In genomic region chr16:31935091-31935979, GRCm38 (mm10) we compare ENCODE assay signal across 8 mouse cellular contexts. TPM values are rescaled to one million over a fixed set of nuclear protein-coding genes. Genes with fewer than 3 reads are reported as not detected.
A peak's percentile ranks its signal among the peaks of the same experiment; 100 is the strongest.
DNase-seq lines count a peak whose midpoint lies in the region; ATAC-seq and TF ChIP-seq lines count a peak whose summit lies in the region.

No protein-coding gene starts in this region.

- H3K9me3 ChIP-seq in forebrain, embryonic 12.5 days: 0 out of 2 replicates have a peak, but pooled peaks cover 5% of the 10 kb centered on the region
- no peaks in the 10 kb centered on the region for H3K9me3 ChIP-seq in midbrain, postnatal 0 days (ENCODE audit: low read length)

- TF ChIP-seq CTCF in bone marrow macrophage, adult 2 months (IDR thresholded peaks at IDR 0.05; ENCODE audit: low read depth, low read length): no peak
- no peak for TF ChIP-seq CTCF in midbrain, postnatal 0 days (IDR thresholded peaks at IDR 0.05)

- peak; percentile 50 for DNase-seq in layer of hippocampus, adult 11-12 months (ENCODE audit: low spot score)
- DNase-seq in layer of hippocampus, adult 8-10 months (ENCODE audit: low spot score in 2 of 2): no peak
- peak; percentile 58 to 59 for DNase-seq in left cerebral cortex, postnatal 10 days (ENCODE audit: extremely low spot score in 1 of 2, low spot score in 2 of 2)
- DNase-seq in midbrain, postnatal 0 days (ENCODE audit: low spot score): peak; percentile 39
- no peak for DNase-seq in ovary, adult 18-20 months (ENCODE audit: low spot score)
- DNase-seq in urinary bladder, postnatal 25 days (ENCODE audit: low spot score): no peak

- no peak for TF ChIP-seq POLR2A in bone marrow macrophage, adult 2 months (IDR thresholded peaks at IDR 0.05; ENCODE audit: borderline replicate concordance, low read depth, low read length)

- peak overlapping the region; percentile 83 for H3K4me2 ChIP-seq in forebrain, embryonic 12.5 days
- H3K4me2 ChIP-seq in midbrain, postnatal 0 days (ENCODE audit: low read depth, low read length, poor library complexity, severe bottlenecking): peak overlapping the region; percentile 80

- H3K4me3 ChIP-seq in bone marrow macrophage, adult 2 months (ENCODE audit: insufficient read depth, low read length): peak overlapping the region; percentile 35
- peak overlapping the region; percentile 28 for H3K4me3 ChIP-seq in forebrain, embryonic 12.5 days (replicated peaks)
- H3K4me3 ChIP-seq in midbrain, postnatal 0 days (ENCODE audit: low read depth, low read length): peak overlapping the region; percentile 39

- peak overlapping the region; percentile 30; the same call in 1 of the 2 replicates for H3K9ac ChIP-seq in forebrain, embryonic 12.5 days
- peak overlapping the region; percentile 71 for H3K9ac ChIP-seq in midbrain, postnatal 0 days (replicated peaks; ENCODE audit: low read length, poor library complexity, severe bottlenecking)

- no peak for ATAC-seq in forebrain, embryonic 12.5 days (ENCODE audit: low FRiP score)
- peak; percentile 15; the same call in 1 of the 2 replicates for ATAC-seq in midbrain, postnatal 0 days (ENCODE audit: low FRiP score)

- H3K4me1 ChIP-seq in bone marrow macrophage, adult 2 months (ENCODE audit: control insufficient read depth, insufficient read depth, low read length): peaks cover 45% of the 10 kb centered on the region
- H3K4me1 ChIP-seq in forebrain, embryonic 12.5 days: peaks cover 37% of the 10 kb centered on the region
- H3K4me1 ChIP-seq in midbrain, postnatal 0 days (ENCODE audit: insufficient read depth, low read length): 0 out of 2 replicates have a peak, but pooled peaks cover 9% of the 10 kb centered on the region

- H3K36me3 ChIP-seq in forebrain, embryonic 12.5 days (replicated peaks): no peaks in the 10 kb centered on the region
- no peaks in the 10 kb centered on the region for H3K36me3 ChIP-seq in midbrain, postnatal 0 days (ENCODE audit: insufficient read depth, low read length)

- 5% methylated on average over 36 of the region's 36 CpGs for WGBS in forebrain, embryonic 12.5 days
- WGBS in midbrain, postnatal 0 days: 5% methylated on average over 36 of the region's 36 CpGs

- H3K27ac ChIP-seq in bone marrow macrophage, adult 2 months (ENCODE audit: insufficient read depth, low read depth, low read length): peak overlapping the region; percentile 18; the same call in 1 of the 2 replicates
- H3K27ac ChIP-seq in forebrain, embryonic 12.5 days: no peak overlapping the region
- H3K27ac ChIP-seq in midbrain, postnatal 0 days (ENCODE audit: low read depth, low read length): peak overlapping the region; percentile 89; the same call in 1 of the 2 replicates

- peaks cover 50% of the 10 kb centered on the region for H3K27me3 ChIP-seq in forebrain, embryonic 12.5 days
- no peaks in the 10 kb centered on the region for H3K27me3 ChIP-seq in midbrain, postnatal 0 days (ENCODE audit: insufficient read depth, low read length)

- intact Hi-C loops in left cerebral cortex, postnatal 10 days (cut with DNase I): no loop called here

RNA-seq across cellular contexts. Expression of gene Pigz, which starts 1.7 kb away (rescaled TPM):
- total RNA-seq in layer of hippocampus, adult 8-10 months (2022): 10 to 100 TPM; 17.5 to 25.7 (median 21.0) TPM
- polyA plus RNA-seq in bone marrow macrophage, adult 2 months (2012; ENCODE audit: insufficient read depth, insufficient read length, missing spikeins): 12.2 and 12.6 TPM in 2 replicates
- 1.1 and 1.5 TPM in 2 replicates for polyA plus RNA-seq in forebrain, embryonic 12.5 days (2016; fragmentation: Nextera tagmentation; extraction: Ambion mirVana)
- 10 to 100 TPM in 1 of 2 experiments, 1 to 10 TPM in 1; 7.9 to 12.9 TPM for total RNA-seq in left cerebral cortex, postnatal 10 days (2021)
- total RNA-seq in midbrain, postnatal 0 days (2014; rRNA removed): 2.1 and 3.2 TPM in 2 replicates
- polyA plus RNA-seq in midbrain, postnatal 0 days (2015; fragmentation: Nextera tagmentation; extraction: Ambion mirVana): 2.5 and 3.9 TPM in 2 replicates

RNA-seq across cellular contexts. Expression of gene 0610012G03Rik, which starts 13.0 kb away (rescaled TPM):
- 10 to 100 TPM; 33.1 to 40.9 (median 36.7) TPM for total RNA-seq in layer of hippocampus, adult 8-10 months (2022)
- 49.1 and 52.0 TPM in 2 replicates for polyA plus RNA-seq in bone marrow macrophage, adult 2 months (2012; ENCODE audit: insufficient read depth, insufficient read length, missing spikeins)
- 79.7 and 91.9 TPM in 2 replicates for polyA plus RNA-seq in forebrain, embryonic 12.5 days (2016; fragmentation: Nextera tagmentation; extraction: Ambion mirVana)
- 10 to 100 TPM; 52.4 to 54.4 TPM for total RNA-seq in left cerebral cortex, postnatal 10 days (2021)
- 95.0 and 98.0 TPM in 2 replicates for total RNA-seq in midbrain, postnatal 0 days (2014; rRNA removed)
- polyA plus RNA-seq in midbrain, postnatal 0 days (2015; fragmentation: Nextera tagmentation; extraction: Ambion mirVana): 139 and 143 TPM in 2 replicates

RNA-seq across cellular contexts. Expression of gene Ncbp2, which starts 13.0 kb away (rescaled TPM):
- 10 to 100 TPM; 45.7 to 50.2 (median 48.6) TPM for total RNA-seq in layer of hippocampus, adult 8-10 months (2022)
- 52.3 and 64.4 TPM in 2 replicates for polyA plus RNA-seq in bone marrow macrophage, adult 2 months (2012; ENCODE audit: insufficient read depth, insufficient read length, missing spikeins)
- polyA plus RNA-seq in forebrain, embryonic 12.5 days (2016; fragmentation: Nextera tagmentation; extraction: Ambion mirVana): 134 TPM in 2 replicates
- 10 to 100 TPM; 44.8 to 45.9 TPM for total RNA-seq in left cerebral cortex, postnatal 10 days (2021)
- total RNA-seq in midbrain, postnatal 0 days (2014; rRNA removed): 25.9 and 31.5 TPM in 2 replicates
- polyA plus RNA-seq in midbrain, postnatal 0 days (2015; fragmentation: Nextera tagmentation; extraction: Ambion mirVana): 65.7 and 73.2 TPM in 2 replicates

RNA-seq across cellular contexts. Expression of gene Meltf, which starts 56.7 kb away (rescaled TPM):
- under 1 TPM in 3 of 4 experiments, not detected in 1; 0.24 to 0.61 (median 0.45) TPM for total RNA-seq in layer of hippocampus, adult 8-10 months (2022)
- not detected in 2 replicates for polyA plus RNA-seq in bone marrow macrophage, adult 2 months (2012; ENCODE audit: insufficient read depth, insufficient read length, missing spikeins)
- polyA plus RNA-seq in forebrain, embryonic 12.5 days (2016; fragmentation: Nextera tagmentation; extraction: Ambion mirVana): 0.09 TPM in 2 replicates
- total RNA-seq in left cerebral cortex, postnatal 10 days (2021): under 1 TPM; 0.36 to 0.61 TPM
- total RNA-seq in midbrain, postnatal 0 days (2014; rRNA removed): 0.19 and 0.22 TPM in 2 replicates
- 0.25 and 0.27 TPM in 2 replicates for polyA plus RNA-seq in midbrain, postnatal 0 days (2015; fragmentation: Nextera tagmentation; extraction: Ambion mirVana)

Comparison
In these comparisons a context has a peak if more than half of its experiments do, and no peak if none do; other contexts are left out.
1. DNase-seq: peak in layer of hippocampus, adult 11-12 months (single experiment), left cerebral cortex, postnatal 10 days (2 of 2) and midbrain, postnatal 0 days (single experiment); none in layer of hippocampus, adult 8-10 months (0 of 2), ovary, adult 18-20 months (single experiment) and urinary bladder, postnatal 25 days (single experiment).
2. Peak in every context shown above with its lines, with median percentiles within 50 percentile points of each other: H3K4me3 ChIP-seq.